Mouse (Mus musculus): ENCODE data around the gene Gns. TPM values are rescaled to one million over a fixed set of nuclear protein-coding genes. Genes with fewer than 3 reads are reported as not detected.
"Not testable (repeated sequence)": the region's sequence is repeated elsewhere in the genome, so short reads cannot be mapped to it uniquely, and the experiment has no call there.

The Gns gene
- polyA plus RNA-seq (2016; fragmentation: Nextera tagmentation; extraction: Ambion mirVana), result 29.5 and 35.6 TPM in 2 replicates

GRCm38 (mm10) chr10:121364801-121365564, at the start of gene Gns:
Gns (plus strand) TSS chr10:121365090.
- peaks cover 22% of the 10 kb centered on the region for H3K36me3 ChIP-seq
- H3K9me3 ChIP-seq (replicated peaks), result no peaks in the 10 kb centered on the region
- DNase-seq (ENCODE audit: low spot score), result peak; percentile 100
- peak within 1 kb of the TSS; percentile 90 for H3K27ac ChIP-seq
- H3K4me3 ChIP-seq, result peak within 1 kb of the TSS; percentile 98
- peaks cover 20% of the 10 kb centered on the region for H3K4me1 ChIP-seq
- under 1% methylated on average over 72 of the region's 72 CpGs for WGBS
- H3K27me3 ChIP-seq (ENCODE audit: low read depth, poor library complexity, severe bottlenecking), result no peaks in the 10 kb centered on the region

DNA sequence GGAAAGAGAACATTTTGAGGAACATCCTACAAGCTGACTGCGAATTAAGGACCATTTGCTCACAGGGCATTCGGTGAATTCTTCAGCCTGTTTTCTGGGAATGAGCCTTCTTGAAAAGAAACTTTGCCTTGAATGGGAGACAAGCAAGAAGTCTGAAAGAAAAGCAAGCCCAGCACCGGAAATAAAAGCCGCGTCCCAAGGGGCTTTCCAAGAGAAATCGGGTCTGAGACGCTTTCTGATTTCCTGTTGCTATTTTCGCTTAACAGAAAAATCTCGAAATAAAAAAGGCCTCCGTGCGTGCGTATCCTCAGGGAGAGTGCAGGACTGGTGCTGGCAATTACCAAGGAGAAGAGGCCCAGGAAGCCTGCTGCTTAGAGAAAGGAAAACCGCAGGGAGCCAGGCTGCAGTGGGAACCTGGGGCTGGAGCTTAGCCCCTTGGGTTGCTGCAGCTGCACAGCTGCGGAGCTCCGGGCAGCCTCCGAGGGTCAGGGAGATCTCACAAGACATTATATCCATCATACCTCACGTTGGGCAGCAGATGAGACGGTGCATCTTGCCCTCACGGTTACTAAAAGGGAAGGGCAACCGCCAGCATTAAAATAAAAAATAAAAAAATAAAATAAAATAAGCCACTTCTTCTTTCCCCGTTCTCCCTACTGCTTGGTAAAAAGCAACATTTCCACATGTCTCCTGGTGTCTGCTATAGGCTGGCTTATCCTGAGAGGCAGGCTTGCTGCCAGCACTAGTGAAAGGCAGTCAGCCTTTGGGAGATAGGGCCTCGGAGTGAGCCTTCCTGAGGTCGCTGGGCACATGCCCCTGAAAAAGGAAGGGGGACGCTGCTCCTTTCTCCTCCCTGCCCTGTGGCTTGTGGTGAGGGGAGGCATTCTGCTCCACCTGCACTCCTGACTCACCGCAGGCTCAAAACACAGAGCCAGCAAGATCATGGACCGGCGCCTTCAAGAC, 49.3 kb upstream of the Gns start:
- WGBS, result 28% methylated on average over 27 of the region's 27 CpGs
- DNase-seq (ENCODE audit: low spot score), result no peak

GRCm38 (mm10) chr10:121316361-121316760, 48.5 kb upstream of the Gns start:
- no peak for DNase-seq (ENCODE audit: low spot score)

More for the DNA sequence above, 49.3 kb upstream of the Gns start:
- no peak overlapping the region for H3K27ac ChIP-seq
- H3K4me1 ChIP-seq, result peaks cover 16% of the 10 kb centered on the region
- no peaks in the 10 kb centered on the region for H3K9me3 ChIP-seq (replicated peaks)
- no peaks in the 10 kb centered on the region for H3K36me3 ChIP-seq
- peak overlapping the region; percentile 31 for H3K4me3 ChIP-seq
- H3K27me3 ChIP-seq (ENCODE audit: low read depth, poor library complexity, severe bottlenecking), result peaks cover 60% of the 10 kb centered on the region

GRCm38 (mm10) chr10:121318397-121318950, 46.4 kb upstream of the Gns start:
- H3K27ac ChIP-seq, result no peak overlapping the region
- no peaks in the 10 kb centered on the region for H3K9me3 ChIP-seq (replicated peaks)
- peaks cover 9% of the 10 kb centered on the region for H3K4me1 ChIP-seq
- DNase-seq (ENCODE audit: low spot score), result no peak
- WGBS, result 87% methylated on average over 7 of the region's 7 CpGs
- H3K27me3 ChIP-seq (ENCODE audit: low read depth, poor library complexity, severe bottlenecking), result peaks cover 31% of the 10 kb centered on the region
- H3K36me3 ChIP-seq, result no peaks in the 10 kb centered on the region
- H3K4me3 ChIP-seq, result no peak overlapping the region

More at GRCm38 (mm10) chr10:121316361-121316760, 48.5 kb upstream of the Gns start:
- H3K27ac ChIP-seq, result no peak overlapping the region
- H3K4me3 ChIP-seq, result no peak overlapping the region
- WGBS, result 89% methylated on average over 10 of the region's 10 CpGs
- peaks cover 9% of the 10 kb centered on the region for H3K4me1 ChIP-seq
- H3K27me3 ChIP-seq (ENCODE audit: low read depth, poor library complexity, severe bottlenecking), result peaks cover 52% of the 10 kb centered on the region
- H3K36me3 ChIP-seq, result no peaks in the 10 kb centered on the region
- H3K9me3 ChIP-seq (replicated peaks), result no peaks in the 10 kb centered on the region

DNA sequence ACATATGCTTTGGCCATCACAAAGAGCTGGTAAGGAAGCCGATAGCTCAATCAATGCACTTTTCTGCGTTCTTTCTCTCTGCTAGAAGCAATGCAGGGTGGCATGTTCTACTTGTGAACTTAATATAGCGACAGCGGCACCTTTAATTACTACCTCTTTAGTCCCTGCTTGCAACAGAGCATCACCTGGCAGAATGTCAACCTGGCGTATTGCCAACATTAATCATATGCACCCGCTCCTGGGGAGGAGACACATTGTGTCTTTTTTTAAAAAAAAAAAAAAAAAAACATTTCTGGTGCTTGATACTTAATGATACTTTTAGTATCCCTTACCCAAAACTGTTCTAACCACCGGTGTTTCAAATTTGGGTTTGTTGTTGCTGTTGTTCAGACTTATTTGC, 41.4 kb upstream of the Gns start:
- Histone ChIP-seq H3K4me3 (no peak overlapping the region), H3K4me1 (no peaks in the 10 kb centered on the region), H3K27me3 (ENCODE audit: low read depth, poor library complexity, severe bottlenecking) (no peaks in the 10 kb centered on the region), H3K27ac (no peak overlapping the region), H3K36me3 (no peaks in the 10 kb centered on the region), H3K9me3 (replicated peaks) (no peaks in the 10 kb centered on the region)
- 88% methylated on average over 7 of the region's 7 CpGs for WGBS
- no peak for DNase-seq (ENCODE audit: low spot score)

GRCm38 (mm10) chr10:121326167-121326566, 38.7 kb upstream of the Gns start:
- no peaks in the 10 kb centered on the region for H3K9me3 ChIP-seq (replicated peaks)
- no peaks in the 10 kb centered on the region for H3K36me3 ChIP-seq
- no peak overlapping the region for H3K4me3 ChIP-seq
- H3K27me3 ChIP-seq (ENCODE audit: low read depth, poor library complexity, severe bottlenecking), result no peaks in the 10 kb centered on the region
- no peak overlapping the region for H3K27ac ChIP-seq
- no peaks in the 10 kb centered on the region for H3K4me1 ChIP-seq
- no peak for DNase-seq (ENCODE audit: low spot score)

DNA sequence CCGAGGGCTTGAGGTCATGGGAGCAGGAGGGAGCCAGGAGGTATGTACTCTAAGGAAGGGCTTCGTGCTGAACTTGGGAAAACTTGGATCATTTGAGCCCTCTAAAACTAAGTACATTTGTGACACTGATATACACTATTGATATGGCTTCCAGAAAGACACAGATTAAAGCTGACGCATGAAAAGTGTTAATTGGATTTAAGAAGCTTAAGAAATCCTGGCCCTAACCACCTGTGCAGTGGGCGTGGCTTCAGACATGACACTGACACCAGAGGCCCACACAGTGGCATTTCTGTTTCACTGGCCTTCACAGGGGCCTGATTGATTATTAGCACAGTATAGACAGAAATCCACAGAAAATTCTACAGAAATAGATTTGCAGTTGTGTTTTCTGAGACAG, 35.3 kb upstream of the Gns start:
- no peaks in the 10 kb centered on the region for H3K36me3 ChIP-seq
- 81% methylated on average over 4 of the region's 4 CpGs for WGBS
- no peaks in the 10 kb centered on the region for H3K9me3 ChIP-seq (replicated peaks)
- no peak overlapping the region for H3K4me3 ChIP-seq
- no peak overlapping the region for H3K27ac ChIP-seq
- H3K27me3 ChIP-seq (ENCODE audit: low read depth, poor library complexity, severe bottlenecking), result no peaks in the 10 kb centered on the region
- H3K4me1 ChIP-seq, result no peaks in the 10 kb centered on the region
- no peak for DNase-seq (ENCODE audit: low spot score)

- H3K9me3 ChIP-seq (replicated peaks), result no peaks in the 10 kb centered on the region
- DNase-seq (ENCODE audit: low spot score), result peak; percentile 84
- H3K27ac ChIP-seq, result no peak overlapping the region
- H3K4me3 ChIP-seq, result no peak overlapping the region
- no peaks in the 10 kb centered on the region for H3K36me3 ChIP-seq
- H3K27me3 ChIP-seq (ENCODE audit: low read depth, poor library complexity, severe bottlenecking), result no peaks in the 10 kb centered on the region
- no peaks in the 10 kb centered on the region for H3K4me1 ChIP-seq
- WGBS, result 12% methylated on average over 7 of the region's 7 CpGs
These were observed 34.0 kb upstream of the Gns start for GRCm38 (mm10) chr10:121330940-121331339.

DNA sequence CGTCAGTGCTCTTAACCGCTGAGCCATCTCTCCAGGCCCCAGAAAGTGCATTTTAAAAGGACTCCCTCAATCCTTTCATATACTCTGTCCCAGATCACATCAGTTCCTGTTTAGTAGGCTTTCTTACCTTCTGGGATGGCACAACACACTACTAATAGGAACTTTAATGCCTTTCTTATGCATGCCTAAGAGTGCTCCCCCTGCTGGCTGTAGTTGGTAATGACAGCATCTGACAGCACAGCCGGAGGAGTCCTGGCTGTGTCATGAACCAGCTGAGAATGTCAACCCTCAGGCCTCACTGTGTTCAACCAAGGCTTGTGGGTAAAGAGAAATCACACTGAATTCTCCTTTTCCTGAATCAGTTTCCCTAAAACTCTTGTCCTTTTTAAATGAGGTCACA, 30.3 kb upstream of the Gns start:
- Histone ChIP-seq H3K9me3 (replicated peaks) (no peaks in the 10 kb centered on the region), H3K27me3 (ENCODE audit: low read depth, poor library complexity, severe bottlenecking) (no peaks in the 10 kb centered on the region), H3K4me1 (no peaks in the 10 kb centered on the region), H3K27ac (no peak overlapping the region), H3K36me3 (no peaks in the 10 kb centered on the region), H3K4me3 (no peak overlapping the region)
- WGBS, result 79% methylated on average over 3 of the region's 3 CpGs
- DNase-seq (ENCODE audit: low spot score), result peak; percentile 66

DNA sequence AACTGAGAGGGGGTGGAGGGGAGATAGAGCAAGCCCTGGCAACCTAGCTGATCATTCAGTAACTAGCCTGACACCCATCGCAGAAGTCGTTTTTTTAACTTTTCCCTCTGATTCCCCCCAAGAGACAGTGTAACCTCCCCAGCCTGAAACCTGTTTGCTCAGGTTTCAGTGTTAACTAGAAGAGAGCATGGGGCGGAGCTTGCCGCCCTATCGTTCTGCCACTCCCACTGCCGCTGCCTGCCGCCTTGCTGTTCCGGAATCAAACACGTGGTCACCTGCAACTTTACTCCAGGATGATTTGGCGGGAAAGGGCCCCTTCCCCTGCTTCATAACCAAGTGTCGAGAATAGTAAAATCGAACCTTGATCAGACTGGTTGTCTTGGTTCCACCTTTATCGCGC, 28.4 kb upstream of the Gns start:
- not testable (repeated sequence) for H3K9me3 ChIP-seq (replicated peaks); H3K27ac ChIP-seq; H3K4me1 ChIP-seq; H3K4me3 ChIP-seq; H3K36me3 ChIP-seq; H3K27me3 ChIP-seq (ENCODE audit: low read depth, poor library complexity, severe bottlenecking); DNase-seq (ENCODE audit: low spot score)
- 66% methylated on average over 14 of the region's 14 CpGs for WGBS

DNA sequence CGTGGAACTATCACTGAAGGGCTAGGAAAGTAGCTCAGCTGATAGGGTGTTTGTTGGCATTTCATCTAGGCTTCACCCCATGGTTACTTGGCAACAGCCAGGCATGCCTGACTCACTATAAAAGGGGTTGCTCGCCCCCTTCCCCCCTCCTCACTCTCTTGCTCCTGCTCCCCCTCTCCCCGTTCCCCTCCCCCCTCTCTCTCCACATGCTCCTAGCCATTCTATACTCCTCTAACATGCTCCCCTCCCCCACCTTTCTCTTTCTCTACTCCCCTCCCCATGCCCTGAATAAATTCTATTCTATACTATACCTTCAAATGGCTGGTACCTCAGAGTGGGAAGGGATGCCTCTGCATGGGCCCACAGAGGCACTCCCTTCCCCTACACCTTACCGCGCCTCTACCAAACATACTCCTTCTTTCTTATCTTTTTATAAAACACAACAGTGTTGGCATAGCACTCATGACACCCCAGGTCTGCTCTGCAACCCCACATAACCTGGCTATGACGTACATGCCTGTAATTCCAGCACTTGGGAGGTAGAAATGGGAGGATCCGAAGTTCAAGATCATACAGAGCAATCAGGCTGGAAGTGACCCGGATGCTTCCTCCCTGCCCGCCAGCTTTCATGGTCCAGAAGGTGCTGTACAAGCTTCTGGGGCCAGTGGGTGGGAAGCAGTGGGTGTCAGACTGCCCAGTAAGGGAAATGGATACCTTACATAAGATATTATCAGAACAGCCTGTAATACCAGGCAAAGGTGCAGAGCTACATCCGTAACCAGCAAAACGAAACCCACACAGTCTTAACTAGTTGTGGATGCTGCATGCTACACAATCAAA, 23.9 kb upstream of the Gns start:
- 72% methylated on average over 11 of the region's 11 CpGs for WGBS
- H3K27ac ChIP-seq, result no peak overlapping the region
- DNase-seq (ENCODE audit: low spot score), result no peak

GRCm38 (mm10) chr10:121342260-121342659, 22.6 kb upstream of the Gns start:
- 96% methylated on average over 10 of the region's 10 CpGs for WGBS
- DNase-seq (ENCODE audit: low spot score), result no peak

More for the DNA sequence above, 23.9 kb upstream of the Gns start:
- H3K36me3 ChIP-seq, result no peaks in the 10 kb centered on the region
- H3K9me3 ChIP-seq (replicated peaks), result no peaks in the 10 kb centered on the region
- no peaks in the 10 kb centered on the region for H3K27me3 ChIP-seq (ENCODE audit: low read depth, poor library complexity, severe bottlenecking)
- H3K4me1 ChIP-seq, result peaks cover 8% of the 10 kb centered on the region
- no peak overlapping the region for H3K4me3 ChIP-seq

More at GRCm38 (mm10) chr10:121342260-121342659, 22.6 kb upstream of the Gns start:
- Histone ChIP-seq H3K27me3 (ENCODE audit: low read depth, poor library complexity, severe bottlenecking) (0 out of 2 replicates have a peak, but pooled peaks cover 3% of the 10 kb centered on the region), H3K4me1 (peaks cover 11% of the 10 kb centered on the region), H3K9me3 (replicated peaks) (no peaks in the 10 kb centered on the region), H3K27ac (no peak overlapping the region), H3K4me3 (no peak overlapping the region), H3K36me3 (no peaks in the 10 kb centered on the region)

All from limb, embryonic 10.5 days (tissue).